Mouse (Mus musculus): ENCODE data around the gene Myrfl. TPM values are rescaled to one million over a fixed set of nuclear protein-coding genes. Genes with fewer than 3 reads are reported as not detected.
A peak's percentile ranks its signal among the peaks of the same experiment; 100 is the strongest.

Myrfl gene
- total and polyA plus RNA-seq, 2 experiments, result not detected

GRCm38 (mm10) chr10:116906794-116907193 lies 10.1 kb upstream of the Myrfl start:
- TF ChIP-seq POLR2A (IDR thresholded peaks at IDR 0.05; ENCODE audit: extremely low read depth, insufficient read depth, low read length), result no peak
- no peak for TF ChIP-seq CTCF (IDR thresholded peaks at IDR 0.05; ENCODE audit: low read depth, low read length)
- Histone ChIP-seq H3K4me3 (ENCODE audit: insufficient read depth, low read depth, low read length) (no peak overlapping the region), H3K27me3 (ENCODE audit: control insufficient read depth, insufficient read depth, low read length) (no peaks in the 10 kb centered on the region), H3K79me2 (ENCODE audit: control insufficient read depth, insufficient read depth, low read length) (no peaks in the 10 kb centered on the region), H3K4me1 (ENCODE audit: control insufficient read depth, insufficient read depth, low read length) (no peaks in the 10 kb centered on the region), H3K27ac (replicated peaks; ENCODE audit: insufficient read depth, low read depth, low read length) (no peak overlapping the region), H3K9ac (ENCODE audit: low read depth, low read length) (no peak overlapping the region), H3K36me3 (ENCODE audit: control insufficient read depth, insufficient read depth, low read length) (peaks cover 42% of the 10 kb centered on the region)
- no peak for DNase-seq (ENCODE audit: extremely low read depth, low read depth, low spot score)
- WGBS, result 93% methylated on average over 9 of the region's 9 CpGs

- TF ChIP-seq CTCF (IDR thresholded peaks at IDR 0.05; ENCODE audit: low read depth, low read length) (no peak), POLR2A (IDR thresholded peaks at IDR 0.05; ENCODE audit: extremely low read depth, insufficient read depth, low read length) (no peak)
- Histone ChIP-seq H3K9ac (ENCODE audit: low read depth, low read length) (no peak overlapping the region), H3K36me3 (ENCODE audit: control insufficient read depth, insufficient read depth, low read length) (peaks cover 30% of the 10 kb centered on the region), H3K4me1 (ENCODE audit: control insufficient read depth, insufficient read depth, low read length) (no peaks in the 10 kb centered on the region), H3K4me3 (ENCODE audit: insufficient read depth, low read depth, low read length) (no peak overlapping the region), H3K27me3 (ENCODE audit: control insufficient read depth, insufficient read depth, low read length) (no peaks in the 10 kb centered on the region), H3K79me2 (ENCODE audit: control insufficient read depth, insufficient read depth, low read length) (no peaks in the 10 kb centered on the region), H3K27ac (replicated peaks; ENCODE audit: insufficient read depth, low read depth, low read length) (no peak overlapping the region)
- DNase-seq (ENCODE audit: extremely low read depth, low read depth, low spot score), result peak; percentile 31
- 38% methylated on average over 10 of the region's 10 CpGs for WGBS
Observed at GRCm38 (mm10) chr10:116904503-116904908, 7.8 kb upstream of the Myrfl start.

- no peak for DNase-seq (ENCODE audit: extremely low read depth, low read depth, low spot score)
- Histone ChIP-seq H3K27ac (replicated peaks; ENCODE audit: insufficient read depth, low read depth, low read length) (no peak overlapping the region), H3K4me3 (ENCODE audit: insufficient read depth, low read depth, low read length) (no peak overlapping the region)
Observed at GRCm38 (mm10) chr10:116895108-116895833, 1.4 kb downstream of the Myrfl start.

GRCm38 (mm10) chr10:116894540-116894939 lies 2.2 kb downstream of the Myrfl start:
- TF ChIP-seq CTCF (IDR thresholded peaks at IDR 0.05; ENCODE audit: low read depth, low read length) (no peak), POLR2A (IDR thresholded peaks at IDR 0.05; ENCODE audit: extremely low read depth, insufficient read depth, low read length) (no peak)
- Histone ChIP-seq H3K9ac (ENCODE audit: low read depth, low read length) (no peak overlapping the region), H3K27me3 (ENCODE audit: control insufficient read depth, insufficient read depth, low read length) (no peaks in the 10 kb centered on the region), H3K4me1 (ENCODE audit: control insufficient read depth, insufficient read depth, low read length) (no peaks in the 10 kb centered on the region), H3K79me2 (ENCODE audit: control insufficient read depth, insufficient read depth, low read length) (no peaks in the 10 kb centered on the region), H3K36me3 (ENCODE audit: control insufficient read depth, insufficient read depth, low read length) (no peaks in the 10 kb centered on the region), H3K27ac (replicated peaks; ENCODE audit: insufficient read depth, low read depth, low read length) (no peak overlapping the region), H3K4me3 (ENCODE audit: insufficient read depth, low read depth, low read length) (no peak overlapping the region)
- no peak for DNase-seq (ENCODE audit: extremely low read depth, low read depth, low spot score)
- WGBS, result 85% methylated on average over 6 of the region's 6 CpGs

More at GRCm38 (mm10) chr10:116895108-116895833, 1.4 kb downstream of the Myrfl start:
- no peak for TF ChIP-seq POLR2A (IDR thresholded peaks at IDR 0.05; ENCODE audit: extremely low read depth, insufficient read depth, low read length)
- no peak for TF ChIP-seq CTCF (IDR thresholded peaks at IDR 0.05; ENCODE audit: low read depth, low read length)
- Histone ChIP-seq H3K9ac (ENCODE audit: low read depth, low read length) (no peak overlapping the region), H3K27me3 (ENCODE audit: control insufficient read depth, insufficient read depth, low read length) (no peaks in the 10 kb centered on the region), H3K79me2 (ENCODE audit: control insufficient read depth, insufficient read depth, low read length) (no peaks in the 10 kb centered on the region), H3K36me3 (ENCODE audit: control insufficient read depth, insufficient read depth, low read length) (no peaks in the 10 kb centered on the region), H3K4me1 (ENCODE audit: control insufficient read depth, insufficient read depth, low read length) (no peaks in the 10 kb centered on the region)
- WGBS, result 93% methylated on average over 12 of the region's 12 CpGs

- DNase-seq (ENCODE audit: extremely low read depth, low read depth, low spot score), result peak; percentile 19
- 13% methylated on average over 3 of the region's 3 CpGs for WGBS
- H3K27me3 ChIP-seq (ENCODE audit: control insufficient read depth, insufficient read depth, low read length), result no peaks in the 10 kb centered on the region
- no peak overlapping the region for H3K27ac ChIP-seq (replicated peaks; ENCODE audit: insufficient read depth, low read depth, low read length)
- H3K4me1 ChIP-seq (ENCODE audit: control insufficient read depth, insufficient read depth, low read length), result no peaks in the 10 kb centered on the region
- H3K9ac ChIP-seq (ENCODE audit: low read depth, low read length), result no peak overlapping the region
- TF ChIP-seq POLR2A (IDR thresholded peaks at IDR 0.05; ENCODE audit: extremely low read depth, insufficient read depth, low read length) (no peak), CTCF (IDR thresholded peaks at IDR 0.05; ENCODE audit: low read depth, low read length) (peak; percentile 31; the same call in 1 of the 2 replicates)
- H3K36me3 ChIP-seq (ENCODE audit: control insufficient read depth, insufficient read depth, low read length), result no peaks in the 10 kb centered on the region
- H3K4me3 ChIP-seq (ENCODE audit: insufficient read depth, low read depth, low read length), result no peak overlapping the region
- no peaks in the 10 kb centered on the region for H3K79me2 ChIP-seq (ENCODE audit: control insufficient read depth, insufficient read depth, low read length)
Observed at GRCm38 (mm10) chr10:116893753-116894152, 3.0 kb downstream of the Myrfl start.

- no peaks in the 10 kb centered on the region for H3K79me2 ChIP-seq (ENCODE audit: control insufficient read depth, insufficient read depth, low read length)
- 74% methylated on average over 5 of the region's 5 CpGs for WGBS
- H3K4me1 ChIP-seq (ENCODE audit: control insufficient read depth, insufficient read depth, low read length), result no peaks in the 10 kb centered on the region
- H3K4me3 ChIP-seq (ENCODE audit: insufficient read depth, low read depth, low read length), result no peak overlapping the region
- no peak for DNase-seq (ENCODE audit: extremely low read depth, low read depth, low spot score)
- H3K36me3 ChIP-seq (ENCODE audit: control insufficient read depth, insufficient read depth, low read length), result no peaks in the 10 kb centered on the region
- no peak for TF ChIP-seq POLR2A (IDR thresholded peaks at IDR 0.05; ENCODE audit: extremely low read depth, insufficient read depth, low read length)
- no peak for TF ChIP-seq CTCF (IDR thresholded peaks at IDR 0.05; ENCODE audit: low read depth, low read length)
- no peak overlapping the region for H3K9ac ChIP-seq (ENCODE audit: low read depth, low read length)
- H3K27ac ChIP-seq (replicated peaks; ENCODE audit: insufficient read depth, low read depth, low read length), result no peak overlapping the region
- no peaks in the 10 kb centered on the region for H3K27me3 ChIP-seq (ENCODE audit: control insufficient read depth, insufficient read depth, low read length)
Observed at GRCm38 (mm10) chr10:116890587-116890986, 6.1 kb downstream of the Myrfl start.

All from liver, adult 2 months (tissue).